Mouse (Mus musculus): ENCODE results near the gene Sirpa. TPM values are rescaled to one million over a fixed set of nuclear protein-coding genes. Genes with fewer than 3 reads are reported as not detected.
A peak's percentile ranks its signal among the peaks of the same experiment; 100 is the strongest.

The Sirpa gene
- total and polyA plus RNA-seq, 3 experiments, result not detected

- no peaks in the 10 kb centered on the region for H3K27me3 ChIP-seq (ENCODE audit: control insufficient read depth in 1 of 2, insufficient read depth in 2 of 2, low read length in 2 of 2)
- no peaks in the 10 kb centered on the region for H3K79me2 ChIP-seq (ENCODE audit: control insufficient read depth, insufficient read depth, low read length, poor library complexity)
- H3K9ac ChIP-seq (ENCODE audit: control insufficient read depth, low read depth, low read length, poor library complexity, severe bottlenecking), result no peak overlapping the region
- no peaks in the 10 kb centered on the region for H3K36me3 ChIP-seq (ENCODE audit: control insufficient read depth in 1 of 2, insufficient read depth in 2 of 2, low read length in 2 of 2)
- peak; percentile 8 for DNase-seq (ENCODE audit: low read depth, low spot score)
- H3K9me3 ChIP-seq (replicated peaks; ENCODE audit: insufficient read depth, low read length), result no peaks in the 10 kb centered on the region
- no peak overlapping the region for H3K27ac ChIP-seq (ENCODE audit: control insufficient read depth, low read depth, low read length)
- H3K4me1 ChIP-seq (ENCODE audit: control insufficient read depth in 1 of 2, insufficient read depth in 2 of 2, low read length in 2 of 2), result no peaks in the 10 kb centered on the region
- TF ChIP-seq NELFE (IDR thresholded peaks at IDR 0.05; ENCODE audit: low read depth, low read length) (no peak), ZMIZ1 (IDR thresholded peaks at IDR 0.05; ENCODE audit: low read depth, low read length) (no peak), UBTF (IDR thresholded peaks at IDR 0.05; ENCODE audit: borderline replicate concordance, insufficient read depth, low read depth, low read length) (no peak), MAZ (IDR thresholded peaks at IDR 0.05; ENCODE audit: low read depth, low read length) (no peak), ETS1 (IDR thresholded peaks at IDR 0.05; ENCODE audit: low read depth, low read length) (no peak), CHD2 (IDR thresholded peaks at IDR 0.05; ENCODE audit: low read length) (no peak), MYC (IDR thresholded peaks at IDR 0.05; ENCODE audit: low read depth, low read length) (no peak), CHD1 (IDR thresholded peaks at IDR 0.05; ENCODE audit: low read depth, low read length) (no peak)
- H3K4me3 ChIP-seq (ENCODE audit: control insufficient read depth in 1 of 2, insufficient read depth in 1 of 2, low read depth in 2 of 2, low read length in 2 of 2), result no peak overlapping the region
Observed at GRCm38 (mm10) chr2:129595661-129596209, 3.1 kb downstream of the Sirpa start.

- no peak for DNase-seq (ENCODE audit: low read depth, low spot score)
- no peaks in the 10 kb centered on the region for H3K4me1 ChIP-seq (ENCODE audit: control insufficient read depth in 1 of 2, insufficient read depth in 2 of 2, low read length in 2 of 2)
- no peak overlapping the region for H3K4me3 ChIP-seq (ENCODE audit: control insufficient read depth in 1 of 2, insufficient read depth in 1 of 2, low read depth in 2 of 2, low read length in 2 of 2)
- H3K27me3 ChIP-seq (ENCODE audit: control insufficient read depth in 1 of 2, insufficient read depth in 2 of 2, low read length in 2 of 2), result no peaks in the 10 kb centered on the region
- no peaks in the 10 kb centered on the region for H3K79me2 ChIP-seq (ENCODE audit: control insufficient read depth, insufficient read depth, low read length, poor library complexity)
- no peak overlapping the region for H3K27ac ChIP-seq (ENCODE audit: control insufficient read depth, low read depth, low read length)
- H3K9me3 ChIP-seq (replicated peaks; ENCODE audit: insufficient read depth, low read length), result no peaks in the 10 kb centered on the region
- no peak overlapping the region for H3K9ac ChIP-seq (ENCODE audit: control insufficient read depth, low read depth, low read length, poor library complexity, severe bottlenecking)
- TF ChIP-seq POLR2AphosphoS5 (IDR thresholded peaks at IDR 0.05; ENCODE audit: borderline replicate concordance, low read depth, low read length) (no peak), ELF1 (IDR thresholded peaks at IDR 0.05; ENCODE audit: low read depth, low read length) (no peak), CHD1 (IDR thresholded peaks at IDR 0.05; ENCODE audit: low read depth, low read length) (no peak), POLR2A (IDR thresholded peaks at IDR 0.05; ENCODE audit: control insufficient read depth in 1 of 2, insufficient read depth in 1 of 2, low read depth in 1 of 2, low read length in 2 of 2, poor library complexity in 1 of 2) (no peak), ZMIZ1 (IDR thresholded peaks at IDR 0.05; ENCODE audit: low read depth, low read length) (no peak), MYC (IDR thresholded peaks at IDR 0.05; ENCODE audit: low read depth, low read length) (no peak), MAX (IDR thresholded peaks at IDR 0.05; ENCODE audit: low read length) (no peak), BHLHE40 (IDR thresholded peaks at IDR 0.05; ENCODE audit: borderline replicate concordance, low read depth, low read length) (no peak), UBTF (IDR thresholded peaks at IDR 0.05; ENCODE audit: borderline replicate concordance, insufficient read depth, low read depth, low read length) (no peak), RAD21 (IDR thresholded peaks at IDR 0.05; ENCODE audit: low read depth, low read length) (no peak), ZKSCAN1 (IDR thresholded peaks at IDR 0.05; ENCODE audit: low read depth, low read length) (no peak), TCF12 (IDR thresholded peaks at IDR 0.05; ENCODE audit: low read depth, low read length) (no peak), ZC3H11A (IDR thresholded peaks at IDR 0.05; ENCODE audit: low read depth, low read length) (no peak), HCFC1 (IDR thresholded peaks at IDR 0.05; ENCODE audit: low read depth, low read length) (no peak), MYB (IDR thresholded peaks at IDR 0.05; ENCODE audit: low read depth, low read length) (no peak), NELFE (IDR thresholded peaks at IDR 0.05; ENCODE audit: low read depth, low read length) (no peak), JUND (IDR thresholded peaks at IDR 0.05; ENCODE audit: low read depth, low read length) (no peak), ZNF384 (IDR thresholded peaks at IDR 0.05; ENCODE audit: low read depth, low read length) (no peak), EP300 (IDR thresholded peaks at IDR 0.05; ENCODE audit: low read depth in 1 of 2, low read length in 2 of 2) (no peak), E2F4 (IDR thresholded peaks at IDR 0.05; ENCODE audit: borderline replicate concordance, low read depth, low read length) (no peak)
- H3K36me3 ChIP-seq (ENCODE audit: control insufficient read depth in 1 of 2, insufficient read depth in 2 of 2, low read length in 2 of 2), result no peaks in the 10 kb centered on the region
Observed at GRCm38 (mm10) chr2:129596555-129597172, 4.0 kb downstream of the Sirpa start.
